Mouse (Mus musculus) MEL (cell line): ENCODE data around the gene H2-Q1. TPM values are rescaled to one million over a fixed set of nuclear protein-coding genes. Genes with fewer than 3 reads are reported as not detected.
"Not testable (repeated sequence)": the region's sequence is repeated elsewhere in the genome, so short reads cannot be mapped to it uniquely, and the experiment has no call there.

ENCODE experiments used
- DNase-seq: peaks from one replicate; pipeline ENCODE4 v3.0.0; 2011; ENCODE audit warnings: low read depth, low spot score
- H3K27ac ChIP-seq: 2 replicates; pipeline ENCODE4 v1.5.1; 2012; ENCODE audit warnings: low read depth, mild to moderate bottlenecking, control low read depth, low read length, moderate library complexity; ENCODE audit not compliant: control insufficient read depth
- H3K27me3 ChIP-seq, 2 experiments: fragments of 150-350 bp in 1 of 2; sonication (generic) in 1 of 2; 2 replicates each; pipeline ENCODE4 v1.6.1; 2012; ENCODE audit warnings: low read length in 2 of 2, mild to moderate bottlenecking in 2 of 2, improper control_type of control experiment in 1 of 2, moderate library complexity in 1 of 2; ENCODE audit not compliant: insufficient read depth in 2 of 2, control insufficient read depth in 1 of 2
- H3K36me3 ChIP-seq, 2 experiments: 2 replicates each; pipeline ENCODE4 v1.6.1; 2012 to 2014; ENCODE audit warnings: low read length in 2 of 2, improper control_type of control experiment in 1 of 2, inconsistent platforms in 1 of 2, mild to moderate bottlenecking in 1 of 2; ENCODE audit not compliant: insufficient read depth in 2 of 2, control insufficient read depth in 1 of 2
- H3K4me1 ChIP-seq, 2 experiments: fragments of 150-350 bp in 1 of 2; sonication (generic) in 1 of 2; 2 replicates each; pipeline ENCODE4 v1.6.1; 2012; ENCODE audit warnings: low read length in 2 of 2, improper control_type of control experiment in 1 of 2, mild to moderate bottlenecking in 1 of 2; ENCODE audit not compliant: insufficient read depth in 2 of 2, control insufficient read depth in 1 of 2
- H3K4me3 ChIP-seq, 2 experiments: fragments of 150-350 bp in 1 of 2; sonication (generic) in 1 of 2; 2 replicates each; pipeline ENCODE4 v1.5.1; 2012; ENCODE audit warnings: low read depth in 2 of 2, low read length in 2 of 2, mild to moderate bottlenecking in 2 of 2, moderate library complexity in 2 of 2, control low read depth in 1 of 2, improper control_type of control experiment in 1 of 2; ENCODE audit not compliant: control insufficient read depth in 1 of 2, insufficient read depth in 1 of 2
- H3K79me2 ChIP-seq: 2 replicates; pipeline ENCODE4 v1.6.1; 2012; ENCODE audit warnings: mild to moderate bottlenecking, low read length, moderate library complexity; ENCODE audit not compliant: control insufficient read depth, poor library complexity, insufficient read depth
- H3K9ac ChIP-seq: 2 replicates; pipeline ENCODE4 v1.6.1; 2012; ENCODE audit warnings: low read depth, mild to moderate bottlenecking, control low read depth, low read length, moderate library complexity; ENCODE audit not compliant: control insufficient read depth, poor library complexity, severe bottlenecking
- H3K9me3 ChIP-seq: fragments of 150-350 bp; sonication (generic); replicated peaks from 2 replicates; pipeline ENCODE4 v1.6.1; 2012; ENCODE audit warnings: mild to moderate bottlenecking, low read length, improper control_type of control experiment, moderate library complexity; ENCODE audit not compliant: insufficient read depth
- BHLHE40 ChIP-seq: IDR thresholded peaks from 2 replicates; pipeline ENCODE4 v1.6.1; 2012; ENCODE audit warnings: low read depth, mild to moderate bottlenecking, inconsistent platforms, low read length, improper control_type of control experiment, borderline replicate concordance
- CTCF ChIP-seq, 3 experiments: IDR thresholded peaks in 2 of 3; conservative IDR thresholded peaks in 1 of 3; 2 replicates each; pipeline ENCODE4 v1.5.1; 2011 to 2012; ENCODE audit warnings: low read length in 3 of 3, low read depth in 2 of 3, mild to moderate bottlenecking in 2 of 3, improper control_type of control experiment in 1 of 3, inconsistent platforms in 1 of 3, mixed read lengths in 1 of 3, moderate library complexity in 1 of 3; ENCODE audit not compliant: control insufficient read depth in 1 of 3, insufficient read depth in 1 of 3, poor library complexity in 1 of 3, severe bottlenecking in 1 of 3
- E2F4 ChIP-seq: IDR thresholded peaks from 2 replicates; pipeline ENCODE4 v1.6.1; 2011; ENCODE audit warnings: low read depth, low read length, improper control_type of control experiment, borderline replicate concordance
- ELF1 ChIP-seq: IDR thresholded peaks from 2 replicates; pipeline ENCODE4 v1.6.1; 2014; ENCODE audit warnings: low read depth, mild to moderate bottlenecking, inconsistent platforms, low read length, improper control_type of control experiment, moderate library complexity
- MAX ChIP-seq: IDR thresholded peaks from 2 replicates; pipeline ENCODE4 v1.6.1; 2011; ENCODE audit warnings: low read length, improper control_type of control experiment
- MAZ ChIP-seq: IDR thresholded peaks from 2 replicates; pipeline ENCODE4 v1.6.1; 2012; ENCODE audit warnings: low read depth, mild to moderate bottlenecking, inconsistent platforms, low read length, improper control_type of control experiment
- MYB ChIP-seq: IDR thresholded peaks from 2 replicates; pipeline ENCODE4 v1.6.1; 2011; ENCODE audit warnings: mild to moderate bottlenecking, low read depth, low read length, improper control_type of control experiment
- MYC ChIP-seq: IDR thresholded peaks from 2 replicates; pipeline ENCODE4 v1.6.1; 2011; ENCODE audit warnings: low read depth, mild to moderate bottlenecking, low read length, improper control_type of control experiment, moderate library complexity
- NELFE ChIP-seq: IDR thresholded peaks from 2 replicates; pipeline ENCODE4 v1.6.1; 2011; ENCODE audit warnings: low read depth, low read length, improper control_type of control experiment
- NRF1 ChIP-seq: IDR thresholded peaks from 2 replicates; pipeline ENCODE4 v1.6.1; 2014; ENCODE audit warnings: low read depth, mild to moderate bottlenecking, inconsistent platforms, low read length, improper control_type of control experiment, moderate library complexity; ENCODE audit not compliant: poor library complexity, insufficient read depth, severe bottlenecking
- POLR2A ChIP-seq, 2 experiments: IDR thresholded peaks; 2 replicates each; pipeline ENCODE4 v1.6.1; 2011 to 2012; ENCODE audit warnings: low read length in 2 of 2, mild to moderate bottlenecking in 2 of 2, control low read depth in 1 of 2, improper control_type of control experiment in 1 of 2, low read depth in 1 of 2, moderate library complexity in 1 of 2; ENCODE audit not compliant: control insufficient read depth in 1 of 2, insufficient read depth in 1 of 2, poor library complexity in 1 of 2
- POLR2AphosphoS5 ChIP-seq: IDR thresholded peaks from 2 replicates; pipeline ENCODE4 v1.6.1; 2012; ENCODE audit warnings: low read depth, borderline replicate concordance, mild to moderate bottlenecking, inconsistent platforms, low read length, moderate library complexity, mixed read lengths
- SIN3A ChIP-seq: IDR thresholded peaks from 2 replicates; pipeline ENCODE4 v1.6.1; 2012; ENCODE audit warnings: low read length, improper control_type of control experiment, inconsistent platforms
- SMC3 ChIP-seq: IDR thresholded peaks from 2 replicates; pipeline ENCODE4 v1.6.1; 2011; ENCODE audit warnings: low read depth, low read length, improper control_type of control experiment
- TBP ChIP-seq: IDR thresholded peaks from 2 replicates; pipeline ENCODE4 v1.8.0; 2011; ENCODE audit warnings: low read depth, low read length, improper control_type of control experiment
- UBTF ChIP-seq: IDR thresholded peaks from 2 replicates; pipeline ENCODE4 v1.6.1; 2012; ENCODE audit warnings: low read depth, mild to moderate bottlenecking, inconsistent platforms, low read length, improper control_type of control experiment, moderate library complexity, borderline replicate concordance; ENCODE audit not compliant: insufficient read depth
- USF1 ChIP-seq: IDR thresholded peaks from 2 replicates; pipeline ENCODE4 v1.6.1; 2014; ENCODE audit warnings: low read depth, mild to moderate bottlenecking, inconsistent platforms, low read length, improper control_type of control experiment, moderate library complexity
- USF2 ChIP-seq, 2 experiments: IDR thresholded peaks; 2 replicates each; pipeline ENCODE4 v1.6.1; 2011 to 2012; ENCODE audit warnings: improper control_type of control experiment in 2 of 2, low read length in 2 of 2, borderline replicate concordance in 1 of 2, inconsistent platforms in 1 of 2, low read depth in 1 of 2, mild to moderate bottlenecking in 1 of 2; ENCODE audit not compliant: insufficient read depth in 1 of 2
- ZNF384 ChIP-seq: IDR thresholded peaks from 2 replicates; pipeline ENCODE4 v1.6.1; 2012; ENCODE audit warnings: low read depth, mild to moderate bottlenecking, inconsistent platforms, low read length, improper control_type of control experiment
- polyA plus RNA-seq, 2 experiments: library from polyadenylated mRNA; stranded (reverse) in 1 of 2; unstranded in 1 of 2; fragments of >175 nt in 1 of 2; fragments of >200 nt in 1 of 2; gene quantifications; 2 replicates each; pipeline versions ENCODE4 v1.2.1 to v1.2.4; 2012; ENCODE audit warnings: low replicate concordance in 2 of 2, low read depth in 1 of 2; ENCODE audit not compliant: insufficient read length in 2 of 2, insufficient read depth in 1 of 2, missing spikeins in 1 of 2
- total RNA-seq: library from RNA; depleted of rRNA; stranded (reverse); fragments of 300-350 nt; gene quantifications from 2 replicates; pipeline ENCODE4 v1.2.3, GENCODE M21; 2012

Gene H2-Q1
- total and polyA plus RNA-seq, 3 experiments, result 0.52 to 1.7 TPM; not detected in 1

DNA sequence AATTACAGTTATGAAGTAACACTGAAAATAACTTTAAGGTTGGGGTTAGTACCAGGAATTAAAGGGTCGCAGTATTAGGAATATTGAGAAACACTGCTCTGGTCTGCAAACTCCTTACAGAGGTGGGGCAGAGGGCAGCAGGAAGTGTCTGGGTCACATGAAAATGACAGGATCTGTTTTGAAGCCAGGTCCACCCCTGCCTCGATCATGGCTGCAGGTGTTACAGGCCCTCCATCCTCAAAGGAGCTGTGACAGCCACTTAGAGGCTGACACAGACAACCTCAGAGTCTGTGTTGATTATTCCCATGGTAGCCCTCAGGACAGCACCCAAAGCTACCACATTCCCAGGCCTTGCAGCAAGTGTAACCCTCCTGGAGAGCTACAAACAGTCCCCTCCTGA is 16.9 kb upstream of the H2-Q1 start:
- Histone ChIP-seq H3K4me1 (no peaks in the 10 kb centered on the region), H3K27me3 (peaks cover 3 to 11% of the 10 kb centered on the region in 2 experiments; a peak in 3 of 4 replicates)
- TF ChIP-seq SMC3, result no peak
- TF ChIP-seq MAZ, result no peak
- no peak for TF ChIP-seq MYC
- no peak for TF ChIP-seq NRF1
- TF ChIP-seq TBP, result no peak
- TF ChIP-seq ZNF384, result no peak
- no peak for TF ChIP-seq USF2 (IDR thresholded peaks at IDR 0.05; ENCODE audit: borderline replicate concordance in 1 of 2, insufficient read depth in 1 of 2, low read depth in 1 of 2, low read length in 2 of 2)
- no peak for TF ChIP-seq BHLHE40
- TF ChIP-seq MAX, result no peak
- TF ChIP-seq, all 39 proteins: peak for 0
- no peaks in the 10 kb centered on the region for H3K9me3 ChIP-seq
- no peaks in the 10 kb centered on the region for H3K36me3 ChIP-seq
- no peaks in the 10 kb centered on the region for H3K79me2 ChIP-seq
- DNase-seq, result no peak
- no peak overlapping the region for H3K27ac ChIP-seq
- no peak overlapping the region for H3K4me3 ChIP-seq
- H3K9ac ChIP-seq, result no peak overlapping the region

- no peaks in the 10 kb centered on the region for H3K36me3 ChIP-seq
- peaks cover 3 to 13% of the 10 kb centered on the region in 2 experiments; a peak in 3 of 4 replicates for H3K27me3 ChIP-seq
- DNase-seq, result no peak
- H3K9ac ChIP-seq, result no peak overlapping the region
- TF ChIP-seq SIN3A, result no peak
- no peak for TF ChIP-seq MYB
- TF ChIP-seq NELFE, result no peak
- no peak for TF ChIP-seq USF2 (IDR thresholded peaks at IDR 0.05; ENCODE audit: borderline replicate concordance in 1 of 2, insufficient read depth in 1 of 2, low read depth in 1 of 2, low read length in 2 of 2)
- TF ChIP-seq POLR2A (IDR thresholded peaks at IDR 0.05; ENCODE audit: control insufficient read depth in 1 of 2, insufficient read depth in 1 of 2, low read depth in 1 of 2, low read length in 2 of 2, poor library complexity in 1 of 2), result no peak
- TF ChIP-seq, all 39 proteins: peak for 0
- Histone ChIP-seq H3K4me1 (no peaks in the 10 kb centered on the region), H3K79me2 (no peaks in the 10 kb centered on the region), H3K27ac (no peak overlapping the region), H3K4me3 (no peak overlapping the region), H3K9me3 (no peaks in the 10 kb centered on the region)
Measured at GRCm38 (mm10) chr17:35303756-35304350, 16.4 kb upstream of the H2-Q1 start.

DNA sequence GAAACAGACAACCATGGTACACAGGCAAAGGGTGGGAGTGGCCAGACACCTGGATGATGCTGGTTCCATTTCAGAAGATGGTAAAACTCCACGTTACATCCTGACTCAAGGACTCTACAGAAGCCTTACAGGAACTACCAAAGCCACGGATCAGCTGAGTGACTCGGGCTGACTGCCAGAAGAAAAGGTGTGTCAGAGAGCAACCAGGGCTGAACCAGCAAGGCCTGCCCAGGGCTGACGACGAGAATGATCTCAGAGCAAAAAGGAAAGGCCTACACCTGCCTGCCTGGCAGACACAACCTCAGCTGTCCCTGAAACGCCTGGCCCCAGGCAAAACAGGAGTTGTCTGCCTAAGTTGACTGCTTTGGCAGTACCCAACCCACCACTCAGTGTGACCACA is 15.7 kb upstream of the H2-Q1 start:
- Histone ChIP-seq H3K27ac (no peak overlapping the region), H3K4me1 (no peaks in the 10 kb centered on the region), H3K9me3 (no peaks in the 10 kb centered on the region), H3K36me3 (no peaks in the 10 kb centered on the region), H3K27me3 (peaks cover 6 to 11% of the 10 kb centered on the region in 2 experiments), H3K79me2 (no peaks in the 10 kb centered on the region), H3K4me3 (no peak overlapping the region), H3K9ac (no peak overlapping the region)
- no peak for TF ChIP-seq MYB
- TF ChIP-seq ELF1, result no peak
- TF ChIP-seq NELFE, result no peak
- no peak for TF ChIP-seq USF1
- no peak for TF ChIP-seq POLR2AphosphoS5
- TF ChIP-seq MAX, result no peak
- no peak for TF ChIP-seq UBTF
- TF ChIP-seq USF2 (IDR thresholded peaks at IDR 0.05; ENCODE audit: borderline replicate concordance in 1 of 2, insufficient read depth in 1 of 2, low read depth in 1 of 2, low read length in 2 of 2), result no peak
- TF ChIP-seq NRF1, result no peak
- no peak for TF ChIP-seq E2F4
- no peak for TF ChIP-seq CTCF (IDR thresholded peaks at IDR 0.05 in 2 of 3, conservative IDR thresholded peaks at IDR 0.05 in 1 of 3; ENCODE audit: control insufficient read depth in 1 of 3, insufficient read depth in 1 of 3, low read depth in 2 of 3, low read length in 3 of 3, poor library complexity in 1 of 3, severe bottlenecking in 1 of 3)
- peak; percentile 23 for DNase-seq

- not testable (repeated sequence) for H3K79me2 ChIP-seq, H3K4me1 ChIP-seq, H3K9me3 ChIP-seq, H3K4me3 ChIP-seq, H3K27ac ChIP-seq, H3K27me3 ChIP-seq, H3K9ac ChIP-seq, DNase-seq, H3K36me3 ChIP-seq
Measured at GRCm38 (mm10) chr17:35304921-35305320, 15.3 kb upstream of the H2-Q1 start.
